Mouse (Mus musculus): ENCODE data around the gene Unk.

DNA sequence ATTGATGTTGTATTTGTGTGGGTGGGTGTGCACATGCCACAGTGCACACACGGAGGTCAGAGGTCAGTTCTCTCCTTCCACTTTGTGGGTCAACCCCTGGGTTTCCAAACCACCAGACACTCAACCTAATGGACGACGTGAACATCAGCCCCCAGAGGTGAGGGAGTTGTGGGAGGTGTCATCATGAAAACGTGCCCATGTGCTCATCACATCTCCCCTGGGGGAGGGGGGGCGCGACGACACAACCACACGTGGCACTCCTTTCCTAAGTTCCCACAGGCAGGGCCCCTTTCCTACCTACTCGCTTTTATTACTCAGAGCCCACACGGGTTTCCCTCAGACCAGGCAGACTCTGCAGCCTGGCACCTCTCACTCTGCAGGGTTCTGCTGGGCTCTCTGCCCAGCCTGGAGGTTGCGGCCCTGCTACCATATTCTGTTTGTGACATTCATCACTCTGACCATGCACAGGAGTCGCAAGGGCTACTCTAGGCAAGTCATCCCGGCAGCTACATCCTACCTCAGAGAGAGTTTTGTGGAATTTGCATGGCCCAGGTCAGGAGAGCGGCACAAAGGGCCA lies 53.1 kb downstream of the Unk start:
- TF ChIP-seq CTCF (IDR thresholded peaks at IDR 0.05; ENCODE audit: extremely low read depth, insufficient read length, insufficient replicate concordance, low read depth, low read length) (no peak), POLR2A (IDR thresholded peaks at IDR 0.05; ENCODE audit: low read depth, low read length) (no peak)

Measured in small intestine, adult 2 months (tissue).